Mouse (Mus musculus) activated CD4-positive, CD25-positive, alpha-beta regulatory T cell, adult 4 months (primary cell): ENCODE measurements at regions not wholly inside any gene's neighbourhood (a gene's known extent, or its start where the extent isn't known, plus 50 kb on each side); places are given as distances from the start of the nearest gene placed in this dataset.

Experiments
- ATAC-seq: one replicate; pipeline ENCODE4 v1.8.0; 2017

GRCm38 (mm10) chr12:106128944-106129724 lies 119.1 kb downstream of the Vrk1 start:
- ATAC-seq, result no peak

GRCm38 (mm10) chr12:106130071-106130676 lies 120.1 kb downstream of the Vrk1 start:
- ATAC-seq, result no peak

GRCm38 (mm10) chr12:106132715-106133114 lies 122.7 kb downstream of the Vrk1 start:
- ATAC-seq, result no peak

DNA sequence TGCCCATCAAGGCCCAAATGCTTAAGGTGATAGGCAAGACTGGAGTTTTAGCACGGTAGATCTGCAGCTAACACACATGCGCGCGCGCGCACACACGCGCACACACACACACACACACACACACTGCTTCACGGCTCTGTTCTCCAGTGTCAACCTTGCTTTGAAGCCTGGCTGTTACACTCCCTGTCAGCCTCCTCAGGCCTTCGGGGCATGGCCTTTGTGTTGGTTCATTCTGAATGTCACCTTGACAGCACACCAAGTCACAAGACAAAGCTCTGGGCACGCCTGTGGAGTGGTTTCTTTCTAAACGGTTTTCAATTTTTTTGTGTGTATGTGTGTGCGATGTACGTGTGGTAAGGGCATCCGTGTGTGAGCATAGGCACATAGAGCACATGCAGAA lies 128.4 kb downstream of the Vrk1 start:
- no peak for ATAC-seq

DNA sequence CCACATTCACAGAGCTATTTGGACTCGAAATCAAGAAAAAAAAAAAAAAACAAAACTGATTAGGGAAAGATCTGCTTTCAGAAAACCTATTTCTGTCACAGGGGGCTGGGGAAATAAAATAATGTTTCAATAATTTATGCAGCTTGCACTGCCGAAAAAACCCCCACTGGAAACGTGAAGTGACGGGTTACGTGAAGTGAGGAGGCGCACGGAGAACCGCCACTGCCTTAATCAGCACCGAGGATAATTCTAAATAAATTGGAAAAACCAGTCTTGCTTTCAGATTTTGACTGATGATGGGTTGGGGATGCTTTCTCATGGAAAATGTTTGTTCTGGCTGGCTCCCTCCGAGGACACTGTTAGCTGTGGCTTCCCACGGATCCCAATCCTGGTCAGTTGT lies 129.5 kb downstream of the Vrk1 start:
- ATAC-seq, result no peak

- no peak for ATAC-seq
These were observed 129.9 kb downstream of the Vrk1 start for GRCm38 (mm10) chr12:106139927-106140326.

- no peak for ATAC-seq
These were observed 130.6 kb downstream of the Vrk1 start for GRCm38 (mm10) chr12:106140671-106141070.

- ATAC-seq, result no peak
These were observed 133.5 kb downstream of the Vrk1 start for GRCm38 (mm10) chr12:106143548-106143947.

DNA sequence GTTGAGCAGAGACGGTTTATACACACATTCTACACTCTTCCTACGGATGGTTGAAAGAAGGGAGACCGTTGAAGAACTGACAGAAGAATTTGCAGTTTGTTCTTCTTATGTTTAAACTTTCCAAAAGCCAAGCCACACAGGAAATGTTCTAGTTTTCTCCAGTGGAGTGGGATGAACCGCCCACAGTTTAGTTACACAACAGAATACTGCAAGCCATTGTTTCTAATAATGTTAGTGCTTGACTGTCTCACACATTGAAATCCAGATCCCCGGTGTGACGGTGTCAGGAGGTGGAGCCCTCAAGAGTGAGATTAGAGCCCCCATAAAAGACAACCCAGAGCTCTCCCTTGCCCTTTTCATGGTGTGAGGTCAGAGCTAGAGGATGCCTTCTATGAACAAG lies 146.8 kb downstream of the Vrk1 start:
- no peak for ATAC-seq

- no peak for ATAC-seq
These were observed 147.8 kb downstream of the Vrk1 start for GRCm38 (mm10) chr12:106157827-106158226.

DNA sequence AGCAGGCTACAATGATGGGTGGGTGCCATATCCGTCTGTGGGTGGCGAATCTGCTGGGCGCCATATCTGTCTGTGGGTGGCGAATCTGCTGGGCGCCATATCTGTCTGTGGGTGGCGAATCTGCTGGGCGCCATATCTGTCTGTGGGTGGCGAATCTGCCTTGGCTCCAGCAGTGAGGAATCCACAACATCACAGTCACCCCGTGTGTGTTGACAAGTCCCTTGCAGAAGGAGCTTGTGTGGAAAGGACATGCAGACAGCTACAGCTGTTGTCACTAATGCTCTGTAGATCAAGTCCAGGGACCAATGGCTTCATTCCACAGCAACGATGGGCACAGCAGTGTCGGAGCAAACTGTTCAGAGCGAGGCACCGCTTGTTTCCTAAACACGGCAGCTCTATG lies 148.6 kb downstream of the Vrk1 start:
- no peak for ATAC-seq

GRCm38 (mm10) chr12:106171301-106171700 lies 161.3 kb downstream of the Vrk1 start:
- no peak for ATAC-seq

- ATAC-seq, result no peak
These were observed 163.2 kb downstream of the Vrk1 start for GRCm38 (mm10) chr12:106173211-106173610.

GRCm38 (mm10) chr12:106174070-106174980 lies 164.3 kb downstream of the Vrk1 start:
- ATAC-seq, result no peak

DNA sequence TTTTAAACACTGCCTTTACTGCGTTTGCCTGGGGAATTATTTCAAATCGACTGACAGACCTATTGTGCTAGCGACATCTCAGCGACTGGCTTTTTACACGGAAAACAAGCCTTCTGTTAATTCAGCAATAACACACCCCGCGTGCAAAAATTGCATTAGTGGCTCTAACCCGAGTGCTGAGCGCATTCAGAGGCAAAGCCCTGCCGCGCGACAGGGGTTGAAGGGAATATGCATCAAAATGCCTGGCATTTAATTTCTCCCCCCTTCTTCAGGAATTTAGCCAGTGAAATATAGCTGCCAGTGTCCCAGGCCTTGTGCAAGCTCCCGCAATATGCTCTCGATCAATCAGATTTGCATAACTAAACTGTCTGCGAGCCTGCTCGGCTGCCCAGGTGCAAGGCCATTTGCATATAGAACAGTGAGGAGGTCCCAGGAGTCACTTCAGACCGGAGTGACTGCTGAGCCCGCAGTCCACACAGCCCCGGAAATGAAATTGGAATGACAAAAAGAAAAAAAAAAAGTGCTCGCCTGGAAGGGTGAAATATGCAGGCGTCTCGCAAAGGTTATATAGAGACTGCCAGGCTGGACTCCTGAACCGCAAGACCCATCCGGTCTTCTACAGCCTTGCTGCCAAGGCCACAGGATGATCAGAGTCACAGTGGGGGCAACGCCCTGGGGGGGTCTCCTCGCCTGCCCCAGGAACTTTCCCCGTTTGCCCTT lies 165.1 kb downstream of the Vrk1 start:
- ATAC-seq, result no peak

- ATAC-seq, result no peak
These were observed 167.3 kb downstream of the Vrk1 start for GRCm38 (mm10) chr12:106177302-106177701.

DNA sequence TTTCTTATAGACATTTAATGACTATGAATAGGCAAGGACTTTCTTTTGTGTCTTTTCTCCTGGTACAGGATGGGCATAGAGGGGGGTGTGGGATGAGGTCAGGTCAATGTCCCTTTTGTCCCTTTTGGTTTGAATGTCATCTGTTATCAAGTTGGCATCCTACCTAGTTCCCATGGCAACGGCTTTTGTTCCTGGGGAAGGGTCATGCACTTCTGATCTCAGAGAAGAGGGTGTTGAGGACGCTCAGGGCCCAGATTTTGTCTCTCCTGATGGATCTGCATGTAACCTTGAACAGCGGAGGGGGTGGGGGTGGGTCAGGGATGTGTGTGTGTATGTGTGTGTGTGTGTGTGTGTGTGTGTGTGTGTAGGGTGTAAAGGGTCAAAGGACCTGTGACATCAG lies 167.8 kb downstream of the Vrk1 start:
- no peak for ATAC-seq

DNA sequence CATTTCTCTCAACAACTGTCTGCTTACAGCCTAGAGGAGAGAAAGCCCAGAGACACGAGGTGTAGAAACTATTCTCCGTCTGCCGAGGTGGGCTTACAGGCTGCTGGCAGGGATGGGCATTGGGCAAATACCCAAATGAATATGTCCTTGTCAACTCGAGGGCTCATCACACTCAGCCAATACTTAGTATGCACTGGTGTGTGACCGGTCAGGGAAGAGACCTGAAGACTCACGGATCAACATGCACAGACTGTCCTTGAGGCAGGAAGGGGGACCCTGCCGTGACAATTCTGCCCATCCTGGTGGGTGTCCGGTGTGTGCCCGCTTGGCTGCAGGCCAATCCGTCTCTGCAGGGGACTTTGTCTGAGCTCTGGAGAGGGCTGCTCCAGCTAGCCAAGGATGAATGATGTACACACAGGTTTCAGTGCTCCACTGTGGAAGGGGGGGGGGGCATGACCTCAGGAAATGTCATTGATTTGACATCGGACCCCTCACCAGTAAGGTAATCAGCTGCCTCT lies 168.7 kb downstream of the Vrk1 start:
- no peak for ATAC-seq

GRCm38 (mm10) chr12:106182923-106183322 lies 172.9 kb downstream of the Vrk1 start:
- peak; percentile 71 for ATAC-seq

DNA sequence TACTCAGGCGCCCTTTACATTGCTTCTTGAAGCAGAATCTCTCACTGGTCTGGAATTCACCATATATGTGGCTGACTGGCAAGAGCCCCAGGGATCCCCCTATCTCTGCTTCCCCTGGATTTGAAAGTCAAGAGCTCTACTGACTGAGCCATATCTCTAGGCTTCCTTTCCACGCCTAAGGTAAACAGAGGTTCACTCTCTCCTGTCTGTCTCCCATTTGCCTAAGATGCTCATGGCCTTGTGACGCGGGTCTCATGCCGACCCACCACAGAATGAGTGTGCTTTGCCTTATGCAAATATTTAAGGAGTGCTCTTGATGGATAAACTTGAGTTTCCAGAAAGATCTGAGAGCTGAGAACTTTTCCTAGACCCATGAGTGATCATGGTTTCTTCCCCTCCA lies 173.9 kb downstream of the Vrk1 start:
- no peak for ATAC-seq

DNA sequence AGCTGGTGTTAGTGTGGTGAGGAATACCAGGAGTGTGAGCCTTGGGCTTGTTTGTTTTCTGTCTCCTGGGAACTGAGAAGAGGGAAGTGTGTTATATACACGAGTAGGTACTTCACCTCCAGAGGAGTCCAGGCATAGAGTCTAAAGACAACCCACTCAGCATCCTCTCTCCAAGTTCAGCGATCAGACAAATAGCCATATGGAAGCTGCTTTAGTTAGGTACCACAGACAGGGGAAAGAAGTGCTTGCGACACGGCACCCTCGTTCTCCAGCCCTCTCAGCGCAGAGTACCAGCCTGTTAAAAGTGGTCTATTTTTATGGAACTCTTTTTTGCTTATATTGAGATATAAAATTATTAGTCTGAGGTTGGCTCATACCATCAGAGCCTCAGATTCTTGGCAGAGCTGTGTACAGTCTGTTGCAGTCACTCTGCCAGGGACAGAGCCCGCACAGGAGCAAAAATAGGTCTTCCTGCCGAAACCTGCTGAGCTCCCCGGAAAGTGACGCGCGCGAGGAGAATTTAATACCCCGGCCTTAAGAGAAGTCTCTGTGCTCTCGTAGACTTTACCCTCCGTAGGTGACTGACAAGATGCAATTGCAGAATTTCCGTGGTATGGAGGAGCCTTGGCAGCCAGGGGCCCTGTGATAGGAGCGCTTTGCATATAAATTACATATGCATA lies 175.5 kb downstream of the Vrk1 start:
- peak; percentile 67 for ATAC-seq

DNA sequence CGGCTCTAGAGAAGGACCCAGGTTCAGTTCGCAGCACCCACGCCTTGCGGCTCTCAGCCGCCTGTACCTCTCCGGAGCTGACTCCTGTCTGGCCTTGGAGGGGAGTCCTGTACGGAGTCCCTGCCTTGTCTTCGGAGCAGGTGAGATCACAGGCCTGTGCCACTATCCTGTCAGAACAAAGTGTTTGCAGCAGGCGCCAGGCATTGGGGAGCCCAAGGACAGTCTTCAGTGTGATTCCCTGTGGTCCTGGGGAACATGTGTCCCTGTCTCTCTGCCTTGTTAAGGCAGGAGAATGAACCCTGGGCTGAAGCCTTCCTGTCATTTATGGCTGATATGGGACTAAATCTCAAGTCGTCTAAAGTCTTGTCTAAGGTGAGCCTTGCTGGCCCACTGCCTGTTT lies 176.5 kb downstream of the Vrk1 start:
- ATAC-seq, result no peak
